Mouse (Mus musculus) embryo, embryonic 9.5 days (tissue): ENCODE measurements around the gene Homez.

ENCODE experiments used
- DNase-seq: peaks from one replicate; pipeline ENCODE4 v3.0.0-alpha.2; 2017; ENCODE audit errors: extremely low spot score

Homez gene

DNA sequence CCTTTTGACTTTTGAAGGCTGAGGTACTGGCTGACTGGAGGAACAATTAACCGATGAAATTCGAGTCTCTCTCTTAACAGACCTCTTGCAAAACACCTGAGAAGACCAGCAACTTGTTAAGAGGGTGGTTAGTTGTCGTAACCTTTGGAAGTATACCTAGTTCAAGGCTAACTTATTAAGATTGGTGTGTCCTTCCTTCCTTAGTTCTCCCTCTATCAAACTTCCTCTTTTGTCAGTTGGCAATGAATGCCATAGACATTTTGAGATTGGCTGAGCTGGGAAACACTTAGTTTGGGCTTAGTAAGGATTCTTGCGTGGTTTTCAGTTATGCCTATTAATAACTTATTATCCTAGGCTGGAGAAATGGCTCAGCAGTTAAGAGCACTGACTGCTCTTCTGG lies 2.7 kb downstream of the Homez start:
- DNase-seq: no peak

DNA sequence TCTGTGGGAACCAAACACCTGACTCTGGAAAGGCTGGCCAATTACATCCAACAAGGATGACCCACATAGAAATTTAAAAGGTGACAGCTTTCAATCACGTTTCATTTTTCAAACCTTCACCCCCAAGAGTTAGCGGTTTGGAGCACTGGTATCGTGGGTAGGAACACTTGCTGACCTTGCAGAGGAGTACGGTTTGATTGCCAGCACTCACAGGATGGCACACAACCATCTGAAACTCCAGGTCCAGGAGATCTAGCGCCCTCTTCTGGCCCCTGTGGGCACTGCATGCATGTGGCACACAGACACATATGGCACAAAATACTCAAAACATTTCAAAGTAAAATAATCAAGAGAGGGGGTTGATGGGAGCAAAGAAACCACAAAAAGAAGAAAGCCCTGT lies 3.8 kb downstream of the Homez start:
- peak; percentile 14 for DNase-seq

DNA sequence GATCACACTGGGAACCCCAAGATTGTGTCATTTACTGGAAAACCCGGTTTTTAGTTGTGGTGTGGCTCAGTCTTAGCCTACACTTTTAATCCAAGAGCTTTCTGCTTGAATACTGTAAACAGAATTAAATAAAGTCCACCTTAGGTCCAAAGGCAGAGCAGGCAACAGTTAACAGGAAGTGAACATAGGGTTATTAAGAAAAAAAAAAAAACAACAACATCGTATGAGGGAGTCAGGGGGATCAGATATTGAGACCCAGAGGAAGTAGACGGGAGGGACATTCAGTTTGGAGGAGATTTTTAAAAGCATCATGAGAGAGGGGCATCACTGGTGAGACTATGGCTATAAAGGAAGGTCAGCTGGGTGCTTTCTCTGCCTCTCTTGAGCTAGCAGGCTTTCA lies 4.5 kb downstream of the Homez start:
- DNase-seq: no peak

DNA sequence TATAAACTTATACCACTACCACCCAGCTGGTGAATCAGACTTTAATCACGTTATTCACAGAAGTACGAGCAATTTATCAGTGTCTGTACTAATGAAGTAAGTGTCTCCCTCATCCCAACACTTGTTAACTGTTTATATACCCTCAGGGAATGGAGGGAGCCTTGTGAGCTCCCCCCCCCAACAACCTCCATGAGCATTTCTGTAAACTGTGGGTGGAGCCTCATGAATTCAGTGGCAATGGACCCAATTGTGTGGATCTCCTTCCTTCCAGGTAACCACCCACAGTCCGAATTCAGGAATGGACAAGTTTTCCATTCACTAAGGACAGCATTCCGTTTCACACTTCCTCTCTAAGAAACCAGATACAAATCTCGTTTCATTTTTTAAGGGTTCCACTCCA lies 5.1 kb downstream of the Homez start:
- no peak for DNase-seq

DNA sequence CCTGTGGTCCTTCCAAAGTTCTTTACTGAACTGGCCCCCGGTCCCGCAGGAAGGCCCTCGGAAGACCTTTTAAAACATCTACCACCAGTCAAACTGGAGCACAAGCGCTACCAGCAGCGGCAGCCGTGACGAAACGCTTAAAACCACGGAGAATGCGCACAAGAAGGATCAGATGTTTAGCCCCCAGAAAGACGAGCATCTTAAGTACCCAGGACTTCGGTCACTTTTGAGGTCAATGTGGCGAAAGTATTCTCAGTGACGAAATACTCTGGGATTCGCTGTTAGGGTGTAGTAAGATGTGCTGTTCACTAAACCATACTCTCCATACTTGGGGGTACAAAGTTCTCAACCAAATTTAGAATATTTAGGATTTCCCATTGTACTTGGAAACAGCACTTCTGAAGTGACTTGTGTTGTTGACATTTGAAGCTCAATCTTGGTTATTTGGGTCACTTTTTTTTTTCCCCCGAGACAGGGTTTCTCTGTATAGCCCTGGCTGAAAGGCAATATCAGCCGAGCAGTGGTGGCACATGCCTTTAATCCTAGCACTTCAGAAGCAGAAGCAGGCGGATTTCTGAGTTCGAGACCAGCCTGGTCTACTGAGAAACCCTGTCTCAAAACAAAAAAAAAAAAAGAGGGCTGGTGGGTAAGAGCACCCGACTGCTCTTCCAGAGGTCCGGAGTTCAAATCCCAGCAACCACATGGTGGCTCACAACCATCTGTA lies 6.3 kb downstream of the Homez start:
- DNase-seq: no peak

DNA sequence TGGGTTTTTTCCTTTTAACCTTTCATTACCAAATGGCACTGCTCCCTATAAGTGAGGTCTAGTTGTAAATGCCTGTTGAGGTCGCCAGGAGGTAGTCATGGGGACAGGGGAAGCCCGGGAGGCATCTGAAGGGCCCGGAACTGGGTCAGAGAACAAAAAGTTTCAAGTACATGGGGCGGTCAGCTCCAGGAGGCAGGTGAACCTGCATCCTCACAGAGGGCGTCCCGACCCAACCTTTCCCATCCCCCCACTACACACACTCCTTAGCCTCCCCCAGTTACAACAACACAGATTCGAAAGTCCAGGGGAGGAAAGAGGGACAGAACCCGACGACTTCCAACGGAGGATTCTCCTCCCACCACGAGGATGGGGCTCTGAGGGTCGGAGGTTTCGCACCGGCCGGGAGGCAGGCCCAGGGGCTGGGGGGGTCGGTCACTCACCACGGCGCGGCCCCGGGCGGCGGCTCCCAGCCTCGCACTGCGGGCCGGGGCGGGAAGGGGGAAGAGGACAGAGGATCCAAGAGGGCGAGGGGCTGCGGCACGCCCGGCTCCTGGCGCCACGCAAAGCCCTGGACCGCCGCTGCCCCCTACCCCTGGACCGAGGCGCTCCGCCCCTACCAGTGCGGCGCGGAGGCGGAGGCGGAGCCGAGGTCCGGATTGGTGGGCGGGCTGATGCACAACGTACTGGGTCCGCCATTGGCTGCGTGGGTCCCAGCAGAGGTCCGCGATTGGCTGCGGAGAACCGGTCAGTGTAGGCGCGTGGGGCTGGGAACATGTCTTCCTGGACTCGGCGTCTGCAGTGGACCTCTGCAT lies 7.1 kb downstream of the Homez start:
- peak; percentile 96 for DNase-seq

DNA sequence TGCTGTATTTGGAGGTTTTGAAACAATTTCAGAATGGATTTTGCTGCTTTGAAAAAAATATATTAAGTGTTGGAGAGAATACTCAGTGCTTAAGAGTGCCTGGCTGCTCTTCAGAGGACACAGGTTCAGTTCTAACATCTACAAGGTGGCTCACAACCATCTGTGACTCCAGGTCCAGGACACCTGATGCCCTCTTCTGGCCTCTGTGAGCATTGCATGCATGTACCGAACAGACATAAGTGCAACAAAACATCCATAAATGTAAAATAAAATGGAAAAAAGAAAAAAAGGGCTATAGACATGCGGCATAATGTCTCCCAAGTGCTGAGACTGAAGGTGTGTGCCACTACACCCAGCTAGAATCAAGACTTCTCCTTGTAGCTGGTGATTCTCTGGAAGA lies 10.2 kb downstream of the Homez start:
- peak; percentile 50 for DNase-seq

DNA sequence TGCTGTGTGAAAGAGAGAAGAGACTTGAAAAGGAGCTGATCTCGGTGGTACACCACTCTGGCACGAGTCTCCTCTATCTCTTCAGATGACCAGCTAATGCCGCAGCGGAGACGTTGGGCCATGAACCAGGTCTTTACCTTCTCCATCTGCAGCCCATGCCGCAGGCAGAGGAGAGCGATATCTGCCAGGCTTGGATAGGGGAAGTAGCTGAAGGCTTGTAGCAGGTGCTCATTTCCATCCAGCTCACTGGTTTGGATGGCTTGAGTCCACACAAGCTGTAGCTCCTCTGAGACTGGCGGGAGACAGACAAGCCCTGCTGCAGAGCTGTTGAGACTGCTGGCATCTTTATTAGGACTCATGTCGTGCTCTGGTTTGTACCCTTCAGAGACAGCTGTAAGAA lies 12.9 kb downstream of the Homez start:
- no peak for DNase-seq

DNA sequence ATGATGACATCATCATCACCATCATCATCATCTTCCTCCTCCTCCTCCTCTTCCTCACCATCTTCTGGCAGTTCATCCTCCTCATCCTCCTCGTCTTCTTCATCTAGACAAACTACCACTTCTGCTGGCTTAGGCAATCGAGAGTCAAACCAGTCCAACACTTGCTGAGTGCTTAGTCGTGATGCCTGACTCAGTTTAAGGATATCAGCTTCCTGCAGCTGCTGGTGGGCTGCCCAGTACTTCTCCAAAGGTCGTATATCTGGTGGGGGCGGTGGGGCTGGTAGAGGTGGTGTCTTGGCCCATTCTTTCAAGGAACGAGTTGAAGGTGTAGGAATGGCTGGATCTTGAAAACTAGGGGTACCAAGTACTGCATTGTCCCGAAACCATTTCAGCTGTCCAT lies 14.1 kb downstream of the Homez start:
- DNase-seq: no peak

DNA sequence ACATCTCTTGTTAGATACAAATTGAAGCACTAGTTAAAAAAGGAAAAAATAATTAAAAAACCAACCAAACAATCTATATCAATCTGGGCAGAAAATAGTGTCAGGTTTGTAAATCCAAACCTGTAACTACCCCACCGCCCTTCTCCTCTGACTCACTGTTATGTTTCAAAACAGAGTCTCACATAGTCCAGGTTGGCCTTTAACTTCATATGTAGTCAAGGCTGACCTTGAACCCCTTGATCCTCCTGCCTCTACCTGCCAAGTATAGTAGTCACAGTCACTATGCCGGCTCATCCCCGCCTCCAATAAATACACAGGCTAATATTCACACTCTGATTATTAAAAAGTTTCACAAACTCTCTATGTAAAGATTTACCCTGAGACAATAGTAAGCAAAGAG lies 15.0 kb downstream of the Homez start:
- DNase-seq: no peak

DNA sequence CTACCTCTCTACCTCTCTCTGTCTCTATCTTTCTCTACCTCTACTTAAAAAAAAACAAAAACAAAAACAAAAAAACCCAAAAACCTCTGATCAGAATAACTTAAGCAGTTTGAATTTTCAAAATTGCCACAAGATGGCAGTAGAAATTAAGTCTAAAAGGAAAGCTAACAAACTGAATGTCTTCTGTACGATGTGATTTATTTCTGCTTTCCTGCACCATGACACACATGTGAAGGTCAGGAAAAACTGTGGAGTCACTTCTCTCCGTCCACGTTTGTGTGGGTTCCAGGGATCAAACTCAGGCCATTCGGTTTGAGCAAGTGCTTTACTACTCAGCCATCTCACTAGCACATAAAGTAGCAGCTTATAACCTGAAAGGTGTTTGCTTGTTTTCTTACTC lies 27.3 kb downstream of the Homez start:
- peak; percentile 14 for DNase-seq

DNA sequence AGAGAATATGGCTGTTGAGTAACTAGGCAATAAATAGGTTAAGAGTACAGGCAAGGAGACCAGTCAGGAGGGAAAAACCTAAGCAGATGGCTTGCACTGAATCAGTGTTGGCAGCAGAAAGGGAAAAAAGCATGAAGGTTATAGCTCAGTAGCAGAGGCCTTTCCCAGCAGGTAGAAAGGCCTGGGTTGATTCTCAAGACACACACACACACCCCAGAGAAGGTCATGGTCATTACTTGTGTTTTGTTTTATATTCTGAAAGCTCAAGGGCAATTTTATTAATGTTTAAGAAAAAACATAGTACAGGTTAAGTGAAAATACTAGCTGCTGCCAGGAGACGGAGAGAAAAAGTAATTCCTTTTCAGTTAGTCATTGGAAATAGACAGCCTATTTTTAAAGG lies 47.0 kb downstream of the Homez start:
- DNase-seq: no peak

DNA sequence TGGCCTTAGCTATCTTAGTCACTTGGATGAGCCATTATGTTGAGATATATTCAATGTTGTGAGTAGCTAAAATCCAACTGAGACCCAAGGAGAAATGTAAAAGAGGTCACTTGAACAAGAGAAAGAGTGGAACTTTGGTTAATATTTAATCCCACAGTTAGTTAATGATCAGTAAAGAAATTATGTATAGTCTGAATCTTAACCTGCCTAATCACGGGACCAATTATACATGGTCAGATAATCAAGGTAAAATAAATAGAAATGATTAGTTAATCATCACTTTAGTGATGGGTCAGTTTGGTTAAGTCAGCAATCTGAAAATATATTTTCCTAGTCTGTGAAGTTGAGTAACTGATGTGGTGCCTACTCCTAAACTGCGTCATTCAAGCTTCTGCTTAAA lies 48.5 kb downstream of the Homez start:
- DNase-seq: no peak

DNA sequence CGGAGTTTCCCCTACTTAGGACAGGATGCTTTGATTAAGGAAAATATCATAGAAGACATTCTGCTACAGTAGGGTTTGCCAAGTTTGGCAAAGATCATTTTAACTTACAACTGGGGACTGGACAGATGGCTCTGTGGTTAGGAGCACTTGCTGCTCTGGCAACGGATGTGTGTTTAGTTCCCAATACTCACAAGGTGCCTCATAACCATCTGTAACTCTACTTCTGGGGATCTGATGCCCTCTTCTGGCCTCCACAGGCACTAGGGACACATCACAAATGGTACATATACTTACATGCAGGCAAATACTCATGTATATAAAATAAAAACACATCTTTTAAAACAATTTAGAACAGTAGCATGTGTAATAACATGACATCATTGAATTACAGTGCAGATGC lies 53.0 kb downstream of the Homez start:
- DNase-seq: peak; percentile 32

DNA sequence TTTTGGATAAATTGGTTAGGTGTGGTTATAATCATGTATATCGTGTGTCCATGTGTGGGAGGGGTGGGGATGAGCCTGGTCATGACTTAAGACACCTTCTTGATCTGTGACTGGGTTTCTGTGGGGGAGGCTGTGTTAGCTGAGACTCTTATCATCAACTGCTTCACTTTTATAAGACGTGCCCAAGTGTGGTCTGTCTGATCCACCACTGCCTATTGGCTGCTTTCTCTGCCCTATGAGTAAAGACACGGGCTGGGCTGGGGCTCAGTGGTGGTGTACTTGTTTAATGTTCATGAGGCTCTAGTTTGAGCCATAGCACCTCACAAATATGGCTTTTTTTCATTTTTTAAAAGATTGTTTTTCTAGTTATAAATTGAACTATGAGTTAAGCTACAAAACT lies 55.0 kb downstream of the Homez start:
- no peak for DNase-seq

DNA sequence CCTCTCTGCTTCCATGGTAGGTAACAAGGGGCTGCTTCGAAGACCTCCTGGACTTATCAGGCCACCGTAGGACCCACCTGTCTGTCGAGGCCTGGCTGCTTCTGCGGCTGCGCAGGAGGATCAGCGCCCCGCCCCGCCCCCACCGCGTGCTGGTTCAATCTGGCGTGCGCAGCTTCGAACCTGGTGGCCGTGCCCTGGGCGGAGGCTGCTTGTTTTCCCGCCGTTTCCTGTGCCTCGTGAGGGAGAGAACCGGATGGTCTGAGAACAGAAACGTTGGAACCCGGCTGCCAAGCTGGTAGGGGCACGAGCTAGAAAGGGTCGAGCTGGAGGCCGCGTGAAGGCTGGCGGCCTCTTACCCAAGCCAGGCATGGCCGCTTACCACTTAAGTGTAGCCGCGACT lies 56.8 kb downstream of the Homez start, which contains the start of gene Rnf212b:
TSS of gene Rnf212b (plus strand) at position 151 of the 400 bp plus-strand sequence.
- DNase-seq: no peak

DNA sequence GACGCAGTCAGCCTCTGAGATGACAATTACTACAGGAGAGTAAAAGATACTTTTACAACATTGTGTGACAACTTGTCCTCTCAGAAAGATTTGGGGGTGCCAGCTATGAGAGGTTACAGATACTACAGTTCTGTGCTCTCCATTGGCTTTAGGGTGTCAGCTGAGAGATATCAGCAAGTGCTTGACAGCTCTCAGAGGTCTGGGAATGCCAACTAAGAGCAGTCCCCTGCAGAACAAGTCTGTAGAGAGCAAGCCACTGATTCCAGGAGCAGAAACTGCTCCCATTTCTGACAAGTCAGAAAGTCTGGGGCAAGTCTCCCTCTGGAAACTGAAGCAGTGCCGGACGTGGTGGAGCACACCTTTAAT lies 61.1 kb downstream of the Homez start:
- no peak for DNase-seq

DNA sequence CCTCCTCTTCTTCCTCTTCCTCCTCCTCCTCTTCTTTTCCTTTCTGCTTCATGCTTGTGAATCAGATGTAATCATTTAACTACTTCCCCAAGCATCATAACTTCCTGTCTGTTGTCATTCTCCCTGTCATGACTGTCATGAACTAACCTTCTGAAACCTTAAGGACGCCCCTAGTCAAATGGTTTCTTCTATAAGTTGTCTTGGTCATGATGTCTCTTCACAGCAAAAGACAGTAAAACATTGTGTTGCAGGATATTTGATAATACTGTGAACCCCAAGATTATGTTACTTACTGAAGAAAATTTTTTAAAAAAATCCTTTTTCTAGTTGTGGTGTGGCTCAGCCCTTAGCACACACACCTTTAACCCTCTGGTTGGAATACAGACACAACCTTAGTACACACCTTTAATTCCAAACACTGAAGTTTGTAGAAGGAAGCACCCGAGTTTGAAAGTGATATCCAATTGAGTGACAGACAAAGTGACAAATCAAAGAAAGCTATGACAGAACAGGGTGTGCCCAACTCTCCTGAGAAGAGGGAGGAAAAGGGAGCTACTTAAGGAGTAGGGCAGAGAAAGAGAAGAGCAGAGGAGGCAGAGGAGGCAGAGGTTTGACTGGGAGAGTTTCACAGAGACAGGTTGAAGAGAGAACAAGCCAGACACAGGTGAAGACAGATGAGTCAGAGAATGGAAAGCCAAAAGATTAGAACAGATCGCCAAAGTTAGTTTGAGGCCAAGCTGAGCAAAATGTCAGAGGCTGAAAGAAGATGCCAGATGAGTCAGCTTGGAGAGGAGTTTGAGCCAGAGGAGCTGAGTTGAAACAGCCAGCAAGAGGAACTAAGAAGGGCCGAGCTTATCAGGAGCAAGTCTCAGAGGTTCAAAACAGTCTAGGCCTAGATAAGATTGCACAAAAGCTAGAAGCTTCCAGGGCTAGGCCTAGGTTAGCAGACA lies 61.8 kb downstream of the Homez start:
- DNase-seq: no peak

DNA sequence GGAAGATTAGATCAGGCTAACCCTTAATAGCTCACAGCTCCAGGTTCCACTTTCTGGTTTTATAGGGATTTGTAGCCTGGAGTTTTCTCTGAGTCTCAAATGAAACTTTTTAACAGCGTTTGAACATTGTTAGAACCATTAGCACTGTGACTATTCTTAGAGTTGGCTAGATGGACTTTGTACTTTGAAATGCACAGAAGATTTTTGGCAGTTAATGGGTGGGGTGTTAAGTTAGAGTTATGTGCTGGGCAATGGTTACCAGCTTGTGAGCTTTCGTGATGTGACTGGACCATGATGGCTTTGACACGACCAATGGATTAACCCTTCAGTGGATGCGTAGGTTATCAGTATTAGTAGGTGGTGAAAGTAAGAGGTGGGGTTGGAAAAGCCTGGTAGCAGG lies 64.6 kb downstream of the Homez start:
- DNase-seq: no peak
